Mouse (Mus musculus): ENCODE measurements around the gene Immp2l.
A peak's percentile ranks its signal among the peaks of the same experiment; 100 is the strongest.

The Immp2l gene

DNA sequence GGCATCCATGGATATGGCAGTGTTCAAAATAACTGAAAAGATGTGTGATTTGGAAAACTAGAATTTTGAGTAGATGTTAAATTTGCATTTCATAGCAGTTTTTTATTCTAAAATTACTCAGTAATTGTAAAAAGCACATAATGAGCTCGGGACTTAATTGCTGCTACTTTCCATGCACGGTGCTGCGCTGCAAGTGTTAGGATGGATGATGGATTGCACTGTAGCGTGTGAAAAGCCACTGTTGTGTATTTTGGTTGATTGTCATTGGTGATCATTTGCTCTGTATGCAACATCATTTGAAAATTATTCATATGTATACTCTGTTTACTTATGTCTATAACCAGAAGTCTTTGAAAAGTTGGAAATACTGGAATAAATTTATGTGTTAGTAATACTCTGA lies 394.1 kb downstream of the Immp2l start:
- DNase-seq (ENCODE audit: extremely low spot score, low spot score), result no peak

DNA sequence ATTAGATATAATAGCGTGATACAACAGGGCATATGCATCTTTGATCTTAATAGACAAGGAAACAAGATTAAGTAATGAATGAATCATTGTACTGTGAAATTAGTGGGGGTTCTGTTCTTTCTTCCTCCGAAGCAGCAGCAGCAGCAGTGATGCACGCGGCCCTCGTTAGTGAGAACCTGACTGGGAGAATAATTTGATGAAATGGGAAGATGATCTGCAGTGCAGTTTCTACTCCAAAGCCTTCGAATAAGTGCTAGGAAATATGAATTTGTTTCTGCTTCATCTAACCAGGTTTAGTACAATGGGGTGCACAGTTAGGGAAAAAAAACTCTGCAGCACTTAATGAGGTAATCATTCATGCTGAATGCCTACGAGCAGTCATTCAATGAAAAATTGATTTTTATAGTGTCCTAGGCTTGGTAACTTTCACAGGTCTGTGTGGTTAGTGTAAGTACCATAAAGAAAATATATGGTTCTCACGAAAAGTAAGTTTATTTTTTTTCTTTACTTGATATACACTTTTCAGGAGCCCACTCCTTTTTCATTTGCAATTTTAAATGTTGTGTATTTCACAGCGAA lies 401.3 kb downstream of the Immp2l start:
- no peak for DNase-seq (ENCODE audit: extremely low spot score, low spot score)

DNA sequence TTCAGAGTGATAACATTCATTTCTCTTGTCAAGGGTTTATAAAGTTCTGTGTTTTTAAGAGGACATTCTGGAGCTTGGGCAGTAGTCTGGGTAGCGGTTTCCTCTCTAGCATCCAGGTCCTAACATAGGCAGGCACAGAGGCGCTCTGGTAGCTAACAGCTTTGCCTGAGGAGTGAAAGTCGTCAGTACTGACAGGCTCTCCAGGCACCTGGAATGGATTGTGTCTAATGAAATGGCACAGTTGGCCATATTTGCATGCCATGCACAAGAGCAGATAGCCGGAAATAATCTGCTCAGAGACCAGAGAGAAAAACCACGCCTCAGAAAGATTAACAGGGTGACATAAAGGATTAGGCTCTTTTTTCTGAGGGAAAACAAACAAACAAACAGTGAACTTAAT lies 403.6 kb downstream of the Immp2l start:
- DNase-seq (ENCODE audit: extremely low spot score, low spot score), result no peak

DNA sequence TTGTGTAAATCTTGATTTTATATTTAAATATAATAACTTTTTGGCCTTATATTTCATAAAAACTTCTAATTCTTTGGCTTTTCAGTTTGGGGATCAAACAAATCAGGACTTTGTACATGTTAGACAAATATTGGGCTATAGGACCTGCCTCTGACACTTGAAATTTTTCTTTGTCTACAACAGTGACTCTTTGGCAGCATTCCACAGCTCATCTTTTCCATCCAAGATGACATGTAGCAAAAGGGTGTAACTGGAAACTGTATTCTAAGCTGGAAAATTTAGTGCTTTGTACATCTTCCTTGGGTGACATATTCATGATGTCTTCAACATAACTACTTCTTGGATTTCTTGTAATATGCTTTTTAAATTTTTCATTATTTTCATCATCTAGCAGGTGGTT lies 404.9 kb downstream of the Immp2l start:
- DNase-seq (ENCODE audit: extremely low spot score, low spot score), result no peak

DNA sequence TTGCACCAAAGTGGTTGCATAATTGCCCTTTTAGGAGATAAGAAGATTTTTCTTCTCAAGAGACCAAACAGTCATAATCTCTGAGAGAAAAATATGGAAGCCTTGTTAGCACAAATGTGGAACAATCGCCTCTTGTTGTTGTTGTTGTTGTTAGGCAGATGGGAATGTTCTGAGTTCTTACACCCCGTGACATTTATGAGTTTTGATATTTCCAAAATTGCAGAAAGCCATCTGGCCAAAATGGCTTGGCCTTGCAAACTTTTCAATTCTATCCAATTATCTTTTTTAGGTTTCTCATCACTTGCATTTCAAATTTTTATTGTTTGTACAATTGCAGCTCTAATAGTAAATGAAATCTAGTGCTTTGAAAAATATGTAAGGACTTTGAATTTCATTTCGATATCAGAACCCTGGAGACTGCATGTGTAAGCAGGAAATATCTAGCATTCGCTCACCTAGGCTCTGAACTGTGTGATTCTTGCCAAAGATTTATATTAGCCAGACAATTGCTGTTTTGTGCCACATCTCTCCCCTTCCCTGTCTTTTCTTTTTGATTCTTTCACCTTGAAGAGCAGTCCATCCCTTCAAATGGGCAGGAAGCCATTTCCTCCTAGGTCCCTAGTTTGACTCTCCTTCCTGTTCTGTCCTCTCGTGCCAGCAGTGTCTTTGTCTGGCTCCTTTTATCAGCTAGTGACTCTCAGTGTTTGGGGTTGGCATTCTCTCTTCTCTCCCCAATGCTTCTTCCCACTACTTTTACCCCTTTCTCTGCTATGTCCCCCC lies 412.5 kb downstream of the Immp2l start:
- no peak for DNase-seq (ENCODE audit: extremely low spot score, low spot score)

DNA sequence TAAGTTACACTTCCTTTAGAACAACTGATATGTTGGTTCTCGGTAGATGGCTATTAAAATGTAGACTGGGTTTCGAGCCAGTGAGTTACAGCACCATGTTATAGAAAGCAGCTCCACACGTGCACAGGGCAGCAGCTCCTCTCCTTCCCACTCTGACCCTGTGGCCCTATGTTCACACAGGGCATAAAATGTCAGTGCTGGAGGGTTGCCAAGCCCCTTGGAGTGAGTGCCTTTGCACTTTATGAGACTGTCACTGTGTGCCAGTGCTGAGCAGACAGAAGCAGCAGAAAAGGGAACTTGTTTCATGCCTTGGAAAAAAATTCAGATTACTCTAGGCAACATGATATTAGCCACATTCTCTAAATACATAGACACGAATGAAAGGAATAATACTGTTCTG lies 414.6 kb downstream of the Immp2l start:
- DNase-seq (ENCODE audit: extremely low spot score, low spot score), result no peak

DNA sequence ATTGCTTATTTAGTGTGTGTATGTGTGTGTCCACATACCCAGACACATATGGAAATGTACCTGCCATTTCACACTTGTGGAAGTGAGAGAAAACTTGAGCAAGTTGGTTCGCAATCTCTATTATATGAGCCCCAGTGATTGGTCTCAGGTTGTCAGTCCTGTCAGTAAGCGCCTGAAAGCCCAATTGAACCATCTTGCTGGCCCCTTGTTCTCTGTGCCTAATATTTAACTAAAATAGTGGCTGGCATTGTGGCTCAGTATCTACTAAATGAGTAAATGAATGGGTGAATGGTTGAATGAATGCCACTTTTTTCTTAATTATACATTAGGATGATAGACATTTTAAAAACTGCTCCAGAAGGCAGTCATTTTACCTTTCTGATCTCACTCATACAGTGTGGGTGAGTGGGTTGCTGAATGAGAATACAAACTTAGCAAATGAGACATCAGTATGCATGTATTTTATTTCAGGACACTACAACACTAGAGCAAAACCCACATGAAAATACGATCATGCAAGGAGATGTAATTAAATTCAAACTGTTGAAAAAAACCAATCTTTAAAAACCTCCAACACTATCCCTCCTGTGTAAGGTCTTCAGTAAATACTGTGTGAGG lies 444.6 kb downstream of the Immp2l start:
- DNase-seq (ENCODE audit: extremely low spot score, low spot score), result no peak

DNA sequence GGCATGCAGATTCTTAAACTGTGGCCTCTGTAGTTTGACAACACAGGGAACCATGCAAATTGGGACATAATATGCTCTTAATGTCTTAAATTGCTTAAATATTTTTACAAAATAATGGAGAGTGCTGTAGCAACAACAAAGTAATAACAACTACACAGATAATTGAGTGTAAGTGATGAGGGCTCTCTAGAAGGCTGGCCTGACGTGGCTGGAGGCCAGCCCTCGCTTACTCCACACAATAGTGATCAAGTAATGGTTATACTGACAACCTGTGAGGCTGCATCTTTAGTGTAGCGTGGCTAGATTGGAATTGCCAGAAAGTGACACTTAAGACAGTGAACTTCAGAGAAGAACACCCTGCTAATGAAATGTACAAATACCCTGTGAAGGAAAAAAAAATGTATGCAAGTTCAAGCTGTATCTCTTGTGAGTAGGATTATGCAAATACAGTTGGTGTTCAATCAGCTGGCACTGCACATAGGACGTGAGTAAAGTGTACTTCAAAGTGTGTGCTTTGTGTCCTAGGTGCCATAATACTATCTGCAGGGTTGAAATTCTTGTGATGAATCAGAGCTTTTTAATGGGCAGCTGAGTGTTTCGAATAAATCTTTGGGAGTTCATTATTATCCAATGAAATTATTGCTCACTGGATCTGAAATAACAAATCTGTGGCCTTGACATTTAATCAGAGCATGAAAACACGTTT lies 445.4 kb downstream of the Immp2l start:
- DNase-seq (ENCODE audit: extremely low spot score, low spot score), result no peak

DNA sequence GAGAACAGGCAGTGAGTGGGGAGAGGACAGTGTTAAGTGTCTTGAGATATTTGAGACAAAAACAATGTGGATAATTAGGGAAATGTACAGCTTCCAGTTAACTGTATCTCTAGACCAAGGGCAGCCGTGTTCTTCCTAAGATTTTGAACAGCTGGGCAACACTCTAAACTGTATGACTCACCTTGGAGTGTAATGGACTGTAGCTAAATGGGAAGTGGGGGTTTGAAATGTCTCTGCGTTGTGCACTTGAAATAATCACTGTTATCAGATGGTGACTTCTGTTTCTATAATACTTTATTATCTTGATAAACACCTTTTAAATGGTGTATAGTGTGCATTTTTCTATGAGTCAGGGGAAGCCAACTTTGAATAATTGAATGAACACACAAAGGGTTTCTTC lies 457.6 kb downstream of the Immp2l start:
- no peak for DNase-seq (ENCODE audit: extremely low spot score, low spot score)

DNA sequence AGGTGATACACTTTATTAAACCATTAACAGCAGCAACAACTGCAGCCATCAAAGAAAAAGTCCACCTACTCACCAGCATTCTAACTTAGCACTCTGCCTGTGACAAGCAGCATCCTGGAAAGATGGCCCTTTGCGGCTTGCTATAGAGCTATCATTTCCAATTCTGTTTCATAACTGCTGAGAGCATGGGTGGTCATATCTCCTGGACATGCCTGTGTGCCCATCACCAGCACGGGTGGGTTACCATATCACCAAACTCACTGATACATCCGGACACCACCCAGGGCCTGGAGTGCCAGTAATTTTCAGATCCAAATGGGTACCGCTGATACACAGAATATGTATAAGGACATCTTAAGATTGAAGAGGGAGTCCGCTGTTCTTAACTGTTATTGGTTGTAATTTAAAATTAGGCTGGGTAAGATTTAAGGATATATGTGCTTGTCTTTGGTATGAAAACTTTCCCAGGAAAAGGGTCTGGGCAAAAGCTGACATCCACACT lies 459.3 kb downstream of the Immp2l start:
- no peak for DNase-seq (ENCODE audit: extremely low spot score, low spot score)

DNA sequence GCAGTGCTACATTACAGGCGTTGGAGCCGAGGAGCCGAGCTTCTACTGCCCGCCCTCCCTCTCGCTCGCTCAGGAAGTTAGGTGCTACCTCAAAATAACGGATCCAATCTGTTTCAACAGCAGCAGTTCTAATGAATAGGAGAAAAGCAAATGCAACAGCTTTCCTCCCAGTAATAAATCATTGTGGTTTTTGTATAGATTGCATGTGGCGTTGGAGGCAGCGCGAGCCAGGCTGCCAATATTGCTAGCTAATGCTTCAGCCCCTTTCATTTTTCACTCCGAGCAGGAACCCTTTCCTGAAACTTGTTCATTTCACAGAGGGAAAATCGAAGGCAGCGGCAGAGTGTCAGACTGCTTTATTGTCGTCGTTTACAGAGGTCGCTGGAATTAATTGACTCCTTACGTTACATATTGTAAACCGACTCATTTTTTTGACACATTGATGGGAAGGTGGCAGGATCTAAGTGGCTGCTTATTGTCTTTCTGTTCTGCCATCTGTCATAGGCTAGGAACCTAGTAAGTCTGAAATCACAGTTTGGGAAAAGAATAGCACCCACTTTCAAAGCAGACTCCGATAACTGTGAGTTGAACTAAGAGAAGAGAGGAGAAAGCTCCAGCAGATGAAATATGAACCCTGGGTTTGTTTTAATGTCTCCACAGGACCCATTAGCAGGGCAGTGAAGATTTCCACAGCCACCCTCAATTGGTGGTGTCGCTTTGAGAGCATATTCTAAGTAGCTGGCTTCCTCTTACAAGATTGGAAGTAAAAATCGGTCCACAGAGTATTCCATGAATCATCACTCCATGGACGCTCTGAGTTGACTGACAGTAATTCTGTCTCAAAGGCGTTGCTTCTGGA lies 459.9 kb downstream of the Immp2l start:
- DNase-seq (ENCODE audit: extremely low spot score, low spot score), result peak; percentile 25

DNA sequence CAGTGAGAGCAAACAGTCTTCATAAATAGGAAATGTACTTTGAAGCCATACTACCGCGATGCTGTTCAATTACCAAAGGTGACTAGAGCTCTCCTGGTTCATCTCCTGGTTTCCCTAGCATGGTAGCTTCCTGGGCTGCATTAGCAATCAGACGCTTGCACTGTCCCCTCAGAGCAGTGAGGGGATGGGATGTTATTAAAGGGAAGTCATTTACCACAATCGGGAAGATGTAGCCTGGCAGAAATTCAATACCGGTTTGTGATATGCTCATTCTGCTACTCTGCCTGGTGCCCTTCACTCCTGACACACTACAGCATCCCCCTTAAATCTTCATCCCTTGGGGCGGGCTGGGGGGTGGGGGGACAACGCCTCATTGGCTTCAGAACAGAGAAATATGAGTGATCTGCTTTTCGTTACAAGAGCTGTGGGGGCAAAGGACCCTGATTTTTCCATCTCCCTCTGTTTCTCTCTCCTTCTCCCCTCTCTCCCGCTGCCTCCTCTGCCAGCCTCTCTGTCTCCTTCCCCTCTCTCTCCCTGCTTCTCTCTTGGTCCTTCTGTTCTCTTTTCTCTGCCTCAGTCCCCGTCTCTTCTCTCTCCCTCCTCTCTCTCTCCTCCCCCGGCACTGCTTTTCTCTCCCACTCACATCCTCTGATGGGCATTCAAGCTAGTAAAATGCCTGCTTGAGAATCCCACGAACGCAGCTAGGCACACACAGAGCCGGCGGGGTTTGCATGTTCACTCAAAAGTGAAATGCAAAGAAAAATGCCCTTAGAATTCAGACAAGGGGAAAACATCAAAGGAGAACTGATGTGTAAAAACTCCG lies 461.0 kb downstream of the Immp2l start:
- peak; percentile 36 for DNase-seq (ENCODE audit: extremely low spot score, low spot score)

DNA sequence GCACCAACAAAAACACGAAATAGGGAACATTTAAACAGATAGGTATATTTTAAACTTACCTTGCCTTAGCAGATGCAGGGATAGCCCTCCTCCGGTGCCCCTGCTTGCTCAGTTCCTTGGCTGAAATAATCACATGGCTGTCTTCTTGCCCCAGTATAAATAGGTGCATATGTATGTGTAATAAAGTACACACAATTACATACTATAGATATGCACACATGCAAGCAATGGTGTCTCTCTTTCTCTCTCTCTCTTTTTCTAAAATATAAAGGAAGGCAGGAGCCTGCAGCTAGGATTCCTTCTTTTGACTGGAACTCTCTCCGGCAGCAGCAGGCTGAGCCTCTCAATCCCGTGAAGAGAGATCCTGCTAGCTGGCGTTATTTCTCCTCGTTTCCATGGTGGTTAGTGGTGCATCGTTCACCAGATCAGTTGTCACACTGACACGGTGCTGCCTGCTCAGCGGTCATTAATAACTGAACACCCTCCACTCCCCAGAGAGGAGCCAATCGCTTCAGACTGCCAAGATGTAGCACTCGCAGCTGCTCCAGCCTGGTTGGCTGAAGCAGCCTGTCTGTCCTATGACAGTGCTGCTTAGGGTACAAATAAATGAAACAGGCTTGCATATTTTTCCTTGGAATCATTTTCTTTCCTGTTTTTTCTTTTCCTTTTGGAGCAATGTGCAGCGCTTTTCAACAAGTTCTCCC lies 461.8 kb downstream of the Immp2l start:
- peak; percentile 33 for DNase-seq (ENCODE audit: extremely low spot score, low spot score)

DNA sequence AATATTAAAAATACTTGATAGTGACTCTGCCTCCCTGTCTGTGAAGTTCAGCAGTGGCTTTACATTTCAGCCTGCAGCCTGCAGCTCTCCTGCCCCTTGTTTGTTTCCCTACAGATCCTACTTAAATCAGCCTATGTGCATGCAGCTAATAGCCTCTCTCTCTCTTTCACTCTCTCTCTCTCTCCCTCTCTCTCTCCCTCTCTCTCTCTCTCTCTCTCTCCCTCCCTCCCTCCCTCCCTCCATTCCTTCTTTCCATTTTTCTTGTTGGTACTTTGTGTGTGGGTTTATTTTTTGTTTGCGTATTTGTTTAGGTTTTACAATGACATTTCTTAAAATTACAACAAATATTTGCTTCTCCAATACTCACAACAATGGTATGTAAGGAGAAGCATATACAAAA lies 462.4 kb downstream of the Immp2l start, which contains the start of gene Lrrn3:
Gene Lrrn3 (minus strand): TSS at position 101 of the 400 bp plus-strand sequence.
- no peak for DNase-seq (ENCODE audit: extremely low spot score, low spot score)

DNA sequence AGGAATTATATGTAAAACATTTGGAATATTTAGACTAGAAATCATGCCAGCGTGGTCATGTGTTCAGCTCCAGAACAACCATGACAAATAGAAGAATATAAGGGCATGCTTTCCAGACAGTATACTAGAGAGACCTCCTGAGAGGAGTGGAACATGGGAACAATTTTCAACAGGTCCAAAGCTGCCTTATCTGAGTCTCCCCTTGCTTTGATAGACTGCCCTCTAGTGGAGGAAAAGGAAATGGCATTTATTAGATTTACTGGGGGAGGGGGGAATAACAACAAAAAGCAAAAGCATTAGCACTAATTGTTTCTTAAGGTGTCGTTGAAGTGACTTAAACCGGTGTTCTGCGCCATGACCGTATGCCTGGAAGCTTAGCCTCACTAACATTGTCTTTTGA lies 463.1 kb downstream of the Immp2l start:
- DNase-seq (ENCODE audit: extremely low spot score, low spot score), result no peak

DNA sequence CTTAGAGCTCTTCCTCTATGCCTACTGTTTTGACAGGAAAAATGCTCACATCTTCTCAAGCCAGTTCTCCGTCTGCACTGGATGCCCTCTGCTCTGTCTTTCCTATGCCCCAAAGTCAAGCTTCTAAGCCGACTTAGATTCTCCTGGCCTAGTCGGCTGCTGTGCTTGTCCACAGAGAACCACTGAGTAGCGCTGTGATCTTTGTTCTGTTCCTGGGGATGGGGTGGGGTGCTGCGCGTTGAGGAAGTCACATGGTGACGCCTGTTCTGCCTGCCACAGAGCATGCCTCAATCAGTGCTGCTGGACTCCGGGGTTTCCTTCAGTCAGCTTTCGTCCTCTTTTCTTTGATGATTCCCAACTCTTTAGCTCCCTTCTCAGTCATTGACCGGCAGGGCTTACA lies 470.7 kb downstream of the Immp2l start:
- no peak for DNase-seq (ENCODE audit: extremely low spot score, low spot score)

DNA sequence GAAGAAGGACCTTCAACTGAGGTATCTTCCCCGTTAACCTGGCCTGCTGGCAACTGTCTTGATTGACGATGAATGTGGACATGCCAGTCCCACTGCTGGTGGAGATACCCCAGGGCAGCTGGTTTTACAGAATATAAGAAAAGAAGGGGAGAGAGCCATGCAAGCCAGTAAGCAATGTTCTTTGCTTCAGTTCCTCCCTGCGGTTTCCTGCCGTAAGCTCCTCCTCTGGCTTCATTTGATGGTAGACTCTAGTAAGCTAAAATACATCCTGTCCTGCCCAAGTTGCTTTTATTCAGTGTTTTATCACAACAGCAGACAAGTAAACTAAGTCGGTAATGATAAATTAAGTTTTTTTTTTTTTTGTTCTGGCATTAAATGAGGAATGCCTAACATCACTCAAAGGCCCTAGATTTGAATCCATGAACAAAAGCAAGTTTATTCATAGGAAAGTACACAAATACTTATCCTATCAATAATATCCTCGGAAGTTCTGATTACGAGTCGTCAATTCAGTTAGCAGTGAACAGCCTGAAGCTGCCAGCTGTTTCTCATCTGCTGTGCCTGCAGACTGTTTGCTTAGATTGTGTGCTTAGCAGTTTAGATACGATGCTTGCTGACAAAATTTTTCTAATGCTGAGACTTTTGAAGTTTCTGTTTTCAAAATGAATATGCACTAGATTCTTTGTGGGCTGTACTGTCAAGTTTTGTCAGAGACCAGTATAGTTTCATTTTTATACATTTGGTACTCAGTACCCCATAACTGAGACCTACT lies 476.3 kb downstream of the Immp2l start:
- no peak for DNase-seq (ENCODE audit: extremely low spot score, low spot score)

DNA sequence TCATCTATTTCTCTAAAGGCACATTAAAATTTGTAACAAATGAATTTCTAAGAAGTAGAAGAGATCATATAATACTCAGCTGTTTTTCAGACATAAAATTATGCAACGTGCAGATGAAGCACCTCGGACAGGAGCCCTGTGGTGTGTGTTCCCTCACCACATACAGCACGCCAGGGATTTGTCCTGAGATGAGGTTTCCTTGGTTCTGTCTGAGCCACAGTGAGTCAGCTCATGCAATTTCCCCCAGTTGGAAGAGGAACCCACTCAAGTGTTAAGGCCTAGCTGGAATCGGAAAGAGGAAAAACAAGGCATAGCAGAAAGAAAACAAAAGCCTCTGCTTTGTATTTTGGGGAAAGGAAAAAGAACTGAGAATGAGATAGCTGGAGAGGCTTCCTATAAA lies 484.7 kb downstream of the Immp2l start:
- no peak for DNase-seq (ENCODE audit: extremely low spot score, low spot score)

DNA sequence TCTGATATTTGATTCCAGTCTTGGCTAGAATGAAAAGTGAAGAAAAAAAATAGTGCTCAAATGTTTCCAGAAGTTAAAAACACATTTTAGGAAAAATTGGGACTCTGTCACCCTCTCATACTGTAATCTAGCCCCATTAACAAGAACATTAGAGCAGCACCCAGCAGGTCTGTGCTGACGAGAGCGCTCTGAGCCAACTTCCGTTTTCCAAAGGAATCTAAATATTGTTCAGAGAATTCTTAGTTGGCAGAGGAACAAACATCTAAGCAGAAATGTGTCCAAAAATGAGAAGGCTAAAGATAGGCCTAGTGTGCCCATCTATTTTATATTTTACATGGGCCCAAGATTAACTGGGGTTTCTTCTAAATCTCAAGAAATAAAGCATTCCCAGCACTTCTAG lies 486.7 kb downstream of the Immp2l start:
- no peak for DNase-seq (ENCODE audit: extremely low spot score, low spot score)

Data from neural tube, embryonic 10.5 days (tissue).